Mouse (Mus musculus) small intestine, adult 2 months (tissue): ENCODE measurements around the gene 9430097D07Rik.

ENCODE experiments used
- CTCF ChIP-seq: fragments of 200-500 bp; IDR thresholded peaks from 2 replicates; pipeline ENCODE4 v1.5.1; 2012; ENCODE audit warnings: low read depth, mild to moderate bottlenecking, control low read depth, inconsistent platforms, low read length, moderate library complexity, mixed read lengths; ENCODE audit not compliant: insufficient replicate concordance, insufficient read length; ENCODE audit errors: extremely low read depth
- POLR2A ChIP-seq: fragments of 200-500 bp; IDR thresholded peaks from 2 replicates; pipeline ENCODE4 v1.6.1; 2012; ENCODE audit warnings: low read depth, mild to moderate bottlenecking, control low read depth, inconsistent platforms, low read length, moderate library complexity

DNA sequence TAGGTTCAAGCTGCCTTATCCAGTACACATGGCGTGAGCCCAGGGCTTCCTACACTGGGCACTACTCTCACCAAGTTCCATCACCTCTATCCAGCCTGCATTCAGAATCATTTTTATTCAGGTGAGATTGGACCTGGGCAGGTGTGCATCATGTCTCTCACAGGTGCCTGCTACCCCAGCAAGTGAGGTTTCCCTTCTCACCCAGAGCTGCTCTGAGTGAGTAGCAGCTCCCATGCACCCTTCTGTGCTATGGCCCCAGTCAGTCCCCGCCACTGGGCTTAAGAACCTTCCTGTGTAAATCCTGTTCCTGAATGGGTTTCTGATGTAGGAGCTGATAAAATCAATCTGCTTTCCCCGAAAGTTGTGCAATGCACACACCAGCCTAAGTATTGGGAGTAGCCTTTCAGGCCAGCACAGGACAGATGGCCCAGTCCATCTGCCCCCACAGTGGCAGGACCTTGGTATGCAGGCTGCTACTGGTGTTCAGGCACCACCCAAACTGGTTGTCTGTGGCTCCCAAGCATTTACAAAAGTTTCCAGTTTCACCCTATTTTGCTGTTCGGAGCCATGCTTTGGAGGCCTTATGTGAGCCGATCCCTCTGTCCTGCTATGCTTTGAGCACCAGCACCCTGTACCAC lies 48.7 kb upstream of the 9430097D07Rik start:
- TF ChIP-seq CTCF (no peak), POLR2A (no peak)
